Mouse (Mus musculus) thymus, postnatal 0 days (tissue): ENCODE results near the gene Ptgfrn. TPM values are rescaled to one million over a fixed set of nuclear protein-coding genes. Genes with fewer than 3 reads are reported as not detected.
A peak's percentile ranks its signal among the peaks of the same experiment; 100 is the strongest.

ENCODE experiments used
- DNase-seq: peaks from one replicate; pipeline ENCODE4 v3.0.0-alpha.2; 2015; ENCODE audit warnings: low spot score
- polyA plus RNA-seq: library from polyadenylated mRNA; unstranded; fragments of >200 nt; fragmentation: Nextera tagmentation; extraction: Ambion mirVana; gene quantifications from 2 replicates; pipeline ENCODE4 v1.2.1, GENCODE M21; 2015

Ptgfrn gene
- 1.1 and 1.7 TPM in 2 replicates for polyA plus RNA-seq

DNA sequence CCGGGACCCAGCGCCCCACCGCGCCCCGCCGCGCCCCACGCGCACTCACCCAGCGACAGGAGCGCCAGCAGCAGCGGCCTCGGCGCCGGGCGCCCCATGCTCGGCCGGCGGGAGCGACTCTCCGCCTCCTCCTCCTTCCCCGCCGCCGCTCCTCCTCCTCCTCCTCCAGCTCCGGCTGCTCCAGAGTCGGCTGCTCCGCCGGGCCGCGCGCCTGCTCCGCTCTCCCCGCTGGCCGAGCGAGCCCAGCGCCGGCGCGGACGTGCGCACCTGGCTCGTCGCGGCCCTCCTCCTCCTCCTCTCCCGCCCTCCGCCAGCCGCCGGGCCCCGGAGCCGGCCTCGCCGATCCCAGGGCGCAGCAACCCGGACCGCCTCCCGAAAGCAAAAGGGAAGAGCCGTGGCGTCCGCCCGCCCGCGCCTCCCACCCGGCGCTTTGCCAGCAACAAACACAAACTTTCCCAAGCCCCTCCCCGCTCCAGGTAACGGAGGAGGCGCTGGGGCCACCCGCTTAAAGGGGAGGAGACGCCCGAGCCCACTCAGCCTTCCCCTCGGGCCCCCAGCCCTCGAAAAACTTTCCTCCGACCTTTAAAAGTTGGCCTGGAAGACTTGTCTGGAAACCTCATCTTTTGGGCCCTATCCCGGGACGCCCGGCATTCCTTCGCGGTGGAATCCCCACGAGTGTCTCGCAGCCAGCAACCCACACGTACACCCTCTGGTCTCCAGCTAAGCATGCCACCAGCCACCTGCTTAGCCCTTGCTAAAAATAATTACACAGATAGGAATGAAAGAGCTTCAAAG, at the start of gene Ptgfrn:
Gene Ptgfrn, minus strand, starts transcription at position 236 of the 795 bp plus-strand sequence.
- DNase-seq = peak; percentile 44

DNA sequence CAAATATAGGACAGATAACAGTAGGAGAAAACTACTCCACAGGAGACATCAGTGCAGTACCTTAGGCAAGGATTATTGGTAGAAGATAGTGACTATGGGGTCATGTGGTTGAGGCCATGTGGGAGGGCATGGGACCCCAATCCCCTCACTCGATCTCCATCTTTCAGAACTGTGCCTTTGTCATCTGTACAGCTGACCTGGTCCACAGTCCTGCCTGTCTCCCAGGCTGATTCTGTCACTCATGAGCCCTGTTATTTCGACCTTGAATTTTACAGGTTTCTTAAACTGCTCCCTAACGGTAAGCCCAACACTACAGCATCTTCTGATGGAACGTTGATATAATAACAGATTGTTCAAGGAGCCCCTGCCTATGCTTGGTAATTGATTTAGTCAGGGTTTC, 49.6 kb upstream of the Ptgfrn start:
- no peak for DNase-seq

DNA sequence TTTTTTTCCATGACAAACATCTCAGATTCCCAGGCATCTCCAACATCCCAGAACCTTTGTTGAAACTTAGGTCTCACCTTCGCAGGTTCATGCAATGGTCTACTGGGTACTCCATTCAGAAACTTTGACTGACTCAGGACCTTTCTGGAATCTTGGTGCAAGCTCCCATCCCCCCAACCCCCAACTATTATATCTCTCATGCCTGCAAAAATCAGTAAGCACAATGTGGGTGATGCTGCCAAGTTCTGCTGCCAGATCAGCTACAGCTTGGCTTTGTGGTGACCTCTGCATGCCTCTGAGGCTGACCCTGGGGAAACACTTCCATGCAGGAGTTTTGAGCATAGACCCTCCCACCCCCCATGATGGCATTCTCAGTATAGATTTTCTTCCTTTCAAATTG, 44.0 kb upstream of the Ptgfrn start:
- no peak for DNase-seq

DNA sequence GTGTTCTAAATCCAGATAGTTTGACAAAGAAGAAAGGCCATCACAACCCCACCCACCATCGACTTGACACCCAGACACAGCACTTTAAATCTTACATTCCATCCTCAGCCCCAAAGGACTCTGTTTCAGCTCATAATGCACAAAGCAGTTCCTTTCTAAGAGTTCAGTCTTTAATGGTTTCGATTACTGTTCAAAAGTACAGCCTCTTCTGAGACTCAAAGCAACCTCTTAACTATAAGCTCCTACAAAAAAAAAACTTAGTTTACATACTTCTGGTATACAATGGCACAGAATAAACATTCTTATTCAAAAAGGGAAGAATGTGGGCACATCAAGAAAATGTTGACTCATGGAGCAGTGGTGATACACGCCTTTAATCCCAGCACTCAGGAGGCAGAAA, 43.3 kb upstream of the Ptgfrn start:
- no peak for DNase-seq

DNA sequence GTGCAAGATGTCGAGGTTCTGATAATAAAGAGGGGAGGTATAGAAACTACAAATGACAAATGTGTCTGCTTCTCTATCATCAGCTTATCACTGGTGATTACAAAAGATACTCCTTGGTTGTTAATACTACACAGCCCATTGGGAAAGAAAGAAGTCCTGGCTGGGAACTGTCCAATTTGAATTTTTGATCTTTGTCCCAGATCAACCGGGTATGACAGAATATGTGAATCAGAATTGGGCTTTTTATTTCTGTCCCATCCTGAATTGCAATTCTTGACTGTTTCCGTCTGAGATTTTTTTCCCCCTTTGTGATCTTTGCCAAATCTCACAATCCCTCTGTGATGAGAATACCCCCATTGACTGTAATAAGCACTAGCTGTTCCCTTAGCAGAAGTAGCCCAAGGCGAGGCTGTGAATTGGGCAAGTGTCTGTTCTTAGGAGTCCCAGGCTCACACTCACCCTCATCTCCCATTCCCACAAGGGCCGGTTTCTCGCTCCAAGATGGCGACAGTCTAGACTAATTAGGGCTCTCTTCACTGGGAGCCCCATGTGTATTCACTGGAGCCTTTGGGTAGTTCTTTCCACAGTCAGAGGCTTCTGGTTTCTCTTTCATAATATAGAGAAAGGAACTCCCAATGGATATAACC, 36.2 kb upstream of the Ptgfrn start:
- no peak for DNase-seq

DNA sequence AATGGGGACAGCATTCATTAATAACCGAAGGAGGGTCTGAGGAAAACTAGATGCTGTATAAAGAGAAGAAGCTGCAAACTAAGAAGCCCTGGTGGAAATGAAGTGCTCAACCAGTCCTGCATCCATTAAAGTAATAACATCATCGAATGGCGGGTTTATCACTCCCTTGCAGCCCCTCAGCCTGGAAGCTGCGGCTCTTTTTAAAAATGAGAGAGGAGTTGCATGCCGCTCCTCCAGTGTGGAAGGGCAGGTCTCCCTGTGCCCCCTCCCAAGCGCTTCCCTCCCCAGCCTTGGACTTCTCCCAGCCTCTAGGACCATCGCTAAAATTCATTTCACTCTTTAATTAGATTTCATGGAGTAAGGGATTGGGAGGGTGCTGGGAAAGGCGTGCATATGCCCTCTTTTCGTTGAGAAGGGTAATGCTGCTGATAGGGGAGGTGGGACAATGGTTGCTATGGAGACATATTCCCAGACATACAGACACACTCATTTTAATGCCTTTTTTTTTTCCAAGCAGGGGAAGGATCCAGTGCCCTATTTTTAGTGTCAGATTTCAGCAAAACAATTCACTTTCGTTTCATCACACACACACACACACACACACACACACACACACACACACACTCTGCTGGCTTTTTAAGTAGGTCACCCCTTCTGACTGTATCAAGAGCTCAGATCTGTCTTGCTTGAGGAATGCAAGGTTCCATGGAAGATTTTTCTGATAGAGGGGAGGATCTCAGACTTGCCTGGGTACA, 35.4 kb upstream of the Ptgfrn start:
- peak; percentile 51 for DNase-seq

DNA sequence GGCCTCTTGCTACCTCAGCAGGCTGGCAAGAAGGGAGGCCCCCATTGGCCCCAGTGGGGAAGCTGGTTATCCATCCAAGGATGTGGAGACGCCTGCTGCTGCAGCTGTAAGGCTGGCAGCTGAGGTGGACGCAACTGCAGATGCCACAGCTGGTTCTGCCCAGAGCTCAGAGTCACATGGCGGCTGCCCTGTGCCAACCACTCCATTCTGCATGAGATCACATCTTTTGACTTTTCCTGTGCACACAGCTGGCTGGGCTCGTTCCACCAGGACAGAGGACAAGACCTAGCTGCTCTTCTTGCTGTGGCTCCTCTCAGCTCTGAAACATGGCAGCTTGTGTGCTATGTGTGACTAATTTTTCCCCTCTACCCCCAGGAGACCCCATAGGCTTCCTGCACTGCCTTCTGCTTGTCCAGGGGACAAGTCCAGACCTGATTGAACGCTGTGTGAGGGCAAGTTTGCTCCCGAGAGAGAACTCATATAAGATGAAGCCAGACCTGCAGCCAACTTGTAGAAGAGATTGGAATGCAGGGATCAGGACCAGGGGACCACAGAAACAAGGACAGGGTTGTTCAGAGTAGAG, 34.4 kb upstream of the Ptgfrn start:
- peak; percentile 12 for DNase-seq

DNA sequence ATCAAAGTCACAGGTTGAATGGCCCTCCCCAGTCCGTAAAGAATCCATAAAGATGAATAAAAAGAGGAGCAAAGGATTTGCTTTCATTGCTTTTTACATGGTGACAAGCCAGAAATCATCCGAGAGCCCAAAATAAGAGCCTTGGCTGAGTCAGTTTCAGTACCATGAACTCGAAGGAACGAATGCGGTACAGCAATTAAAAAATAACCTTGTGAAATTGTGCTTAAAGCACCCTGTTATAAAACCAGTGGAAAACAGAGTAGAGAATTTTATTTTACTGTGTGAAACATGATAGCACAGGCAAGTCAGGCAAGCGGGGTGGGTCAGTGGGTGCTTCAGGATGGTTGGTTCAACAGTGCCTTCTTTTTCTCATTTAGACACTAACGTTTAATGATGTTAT, 33.4 kb upstream of the Ptgfrn start:
- DNase-seq = no peak

DNA sequence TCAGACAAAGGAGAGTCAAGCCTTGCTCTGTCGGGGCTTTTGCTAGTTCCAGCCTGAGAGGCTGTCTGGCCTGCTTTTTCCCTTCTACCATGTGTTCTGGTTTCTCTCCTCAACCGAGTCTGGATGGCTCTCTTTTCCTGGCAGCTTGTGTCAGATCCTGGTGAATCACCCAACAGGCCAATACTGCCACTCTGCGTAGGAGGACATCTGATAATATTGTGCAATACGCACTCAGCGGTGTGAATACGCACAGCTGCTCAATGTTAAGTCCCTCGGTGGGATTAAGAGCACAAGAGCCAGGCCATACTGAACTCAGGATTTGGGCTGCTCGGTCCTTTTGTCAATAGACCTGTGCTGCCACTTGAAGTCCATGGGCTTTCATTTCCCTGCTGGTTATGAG, 31.8 kb upstream of the Ptgfrn start:
- no peak for DNase-seq

DNA sequence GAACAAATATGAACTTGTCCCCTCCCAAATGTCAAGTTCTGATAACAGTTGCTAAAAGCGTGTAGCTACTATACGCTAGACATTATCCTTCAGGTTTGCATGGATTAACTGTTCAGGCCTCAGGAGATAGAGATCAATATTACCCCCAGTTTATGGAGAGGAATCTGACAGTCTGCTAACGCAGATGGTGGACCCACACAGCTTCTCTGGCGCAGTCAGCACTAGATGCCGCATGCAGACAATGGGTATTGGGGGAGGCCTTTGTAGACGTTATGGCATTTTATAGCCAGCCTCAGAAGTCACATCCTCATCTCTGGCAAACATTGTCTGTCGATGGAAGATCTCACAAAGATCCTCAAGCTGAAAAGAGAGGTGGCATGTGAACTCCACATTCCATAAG, 29.9 kb upstream of the Ptgfrn start:
- DNase-seq = no peak

DNA sequence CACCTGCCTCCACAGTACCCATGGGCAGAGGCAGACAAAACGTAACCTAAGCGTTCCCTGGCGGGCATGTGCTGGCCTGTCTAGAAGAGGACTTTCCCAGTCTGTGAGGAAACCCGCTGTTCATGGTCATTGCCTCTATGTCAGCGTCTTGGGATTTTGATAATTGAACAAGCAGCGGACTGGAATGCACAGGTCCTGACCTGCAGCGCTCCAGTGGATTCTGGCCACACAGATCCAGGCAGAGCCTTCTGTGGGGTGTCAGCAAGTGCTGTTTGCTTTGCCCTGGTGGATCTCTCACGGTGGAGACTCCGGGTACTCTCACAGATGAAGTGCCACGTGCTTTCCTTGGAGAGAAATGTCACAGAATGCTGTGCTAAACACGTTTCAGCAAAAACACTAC, 26.4 kb upstream of the Ptgfrn start:
- DNase-seq = no peak

DNA sequence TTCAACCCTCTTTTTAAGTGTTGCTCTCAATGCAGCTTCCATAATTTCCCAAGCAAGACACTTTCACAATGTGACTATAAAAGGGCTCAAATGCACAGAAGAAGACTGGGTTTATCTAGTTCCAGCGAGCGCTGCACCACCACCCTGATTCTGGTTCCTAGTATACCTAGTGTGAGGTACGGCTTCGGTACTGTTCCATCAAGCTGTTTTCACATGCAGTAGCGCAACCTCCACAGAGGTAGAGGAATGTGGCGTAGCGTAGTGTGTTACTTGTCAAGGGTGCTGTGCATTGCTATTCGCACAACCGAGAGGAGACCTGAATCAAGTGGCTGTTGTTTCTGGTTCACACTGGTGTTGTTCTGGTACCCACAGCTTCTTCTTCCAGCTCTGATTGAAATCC, 24.8 kb upstream of the Ptgfrn start:
- no peak for DNase-seq

DNA sequence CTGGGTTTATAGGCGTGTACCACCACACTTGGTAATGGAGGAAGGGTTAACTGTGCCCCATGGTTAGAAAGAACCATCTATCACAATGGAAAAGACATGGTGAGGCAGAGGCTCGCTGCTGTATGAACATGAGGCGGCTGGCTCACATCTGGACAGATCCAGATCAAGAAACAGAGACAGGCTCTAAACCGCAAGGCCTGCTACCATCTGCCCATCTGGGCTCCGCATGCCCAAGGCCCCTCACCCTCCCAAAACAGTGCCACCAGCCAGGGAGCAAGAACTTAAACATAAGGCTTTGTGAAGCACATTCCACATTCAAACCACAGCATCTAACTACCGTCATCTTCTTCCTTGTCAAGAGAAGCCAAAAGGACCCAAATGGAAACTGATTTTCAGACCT, 22.9 kb upstream of the Ptgfrn start:
- DNase-seq = no peak

DNA sequence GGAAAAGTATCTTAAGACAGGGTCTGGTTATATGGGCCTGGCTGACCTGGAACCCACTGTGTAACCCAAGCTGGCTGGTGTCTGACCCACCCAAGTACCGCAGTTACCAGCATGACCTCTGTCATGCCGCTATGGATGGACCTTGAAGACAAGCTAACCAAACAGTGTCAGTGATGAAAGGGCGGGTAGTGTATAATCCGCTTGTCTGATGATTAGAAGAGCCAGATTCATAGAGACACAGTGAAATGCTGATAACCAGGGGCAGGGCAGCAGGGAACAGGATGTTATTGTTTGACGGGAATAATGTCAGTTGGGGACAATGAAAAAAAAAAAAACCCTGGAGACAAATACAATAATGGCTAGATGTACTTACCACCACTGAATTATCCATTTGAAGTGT, 21.7 kb upstream of the Ptgfrn start:
- no peak for DNase-seq

DNA sequence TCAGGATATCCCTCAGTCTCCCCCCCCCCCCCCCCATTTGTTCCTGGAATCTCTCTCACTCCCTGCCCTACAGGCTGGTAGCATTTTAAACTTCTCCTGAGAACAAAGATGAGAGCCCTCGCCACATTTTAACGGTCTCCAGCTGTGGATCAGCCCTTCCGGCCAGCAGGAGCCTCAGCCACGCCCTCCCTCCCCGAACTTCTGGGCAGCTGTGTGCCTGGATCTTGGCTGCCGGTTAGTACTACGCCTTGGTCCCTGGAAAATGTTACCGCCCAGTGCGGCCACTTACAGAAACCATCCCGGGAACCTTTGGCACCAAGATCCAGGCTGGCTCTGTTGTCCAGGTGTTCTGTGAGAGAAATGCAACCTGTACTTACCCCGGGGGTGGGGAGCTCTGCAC, 20.4 kb upstream of the Ptgfrn start:
- DNase-seq = peak; percentile 57

DNA sequence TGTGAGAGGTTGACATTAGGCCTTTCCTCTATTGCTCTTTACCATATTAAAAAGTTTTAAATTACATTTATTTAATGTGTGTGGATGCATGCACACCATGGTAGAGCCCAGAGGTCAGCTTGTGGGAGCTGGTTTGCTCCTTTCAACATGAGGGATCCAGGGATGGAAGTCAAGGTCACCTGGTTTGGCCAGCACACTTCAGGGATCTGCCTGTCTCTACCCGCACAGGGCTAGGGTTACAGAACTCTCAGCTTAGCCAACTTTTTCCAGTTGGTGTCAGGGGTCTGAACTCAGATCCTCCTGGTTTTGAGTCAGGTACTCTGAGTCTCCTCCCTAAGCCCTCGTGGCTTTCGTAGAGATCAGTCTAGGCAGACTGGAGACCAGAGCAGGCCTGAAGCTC, 19.5 kb upstream of the Ptgfrn start:
- DNase-seq = no peak

DNA sequence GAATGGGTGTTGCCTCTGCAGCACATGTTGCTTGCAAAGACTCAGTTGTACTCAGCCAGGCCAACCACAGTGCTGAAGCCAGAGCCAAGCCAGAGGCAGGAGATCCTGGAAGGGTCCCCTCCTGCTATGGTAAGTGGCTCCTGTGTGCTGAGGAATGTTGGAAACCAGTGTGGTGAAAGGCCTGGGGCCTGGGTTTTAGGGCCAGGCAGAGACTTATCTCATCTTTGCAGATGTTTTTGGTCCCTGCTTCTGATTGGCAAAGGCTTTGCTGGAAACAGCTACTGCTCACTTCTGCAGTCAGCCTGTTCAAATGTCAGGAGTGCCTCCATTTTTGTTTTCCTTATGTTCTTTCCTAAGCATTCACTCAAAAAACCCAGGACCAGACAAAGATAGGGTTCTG, 19.0 kb upstream of the Ptgfrn start:
- no peak for DNase-seq

DNA sequence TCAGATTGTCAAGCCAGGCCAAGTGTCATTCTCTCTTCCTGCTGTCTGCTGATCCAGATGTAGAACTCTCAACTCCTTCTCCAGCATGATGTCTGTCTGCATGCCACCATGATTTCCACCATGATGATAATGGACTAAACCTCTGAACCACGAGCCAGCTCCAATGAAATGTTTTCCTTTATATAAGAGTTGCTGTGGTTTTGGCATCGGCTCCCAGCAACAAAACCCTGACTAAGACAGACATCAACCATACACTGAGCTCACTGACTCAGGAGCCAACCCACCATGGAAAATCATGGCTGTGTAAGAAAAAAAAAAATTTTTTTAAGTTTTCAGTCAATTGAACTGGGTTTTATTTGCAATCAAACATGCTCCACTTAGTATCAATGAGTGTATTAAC, 17.7 kb upstream of the Ptgfrn start:
- no peak for DNase-seq

DNA sequence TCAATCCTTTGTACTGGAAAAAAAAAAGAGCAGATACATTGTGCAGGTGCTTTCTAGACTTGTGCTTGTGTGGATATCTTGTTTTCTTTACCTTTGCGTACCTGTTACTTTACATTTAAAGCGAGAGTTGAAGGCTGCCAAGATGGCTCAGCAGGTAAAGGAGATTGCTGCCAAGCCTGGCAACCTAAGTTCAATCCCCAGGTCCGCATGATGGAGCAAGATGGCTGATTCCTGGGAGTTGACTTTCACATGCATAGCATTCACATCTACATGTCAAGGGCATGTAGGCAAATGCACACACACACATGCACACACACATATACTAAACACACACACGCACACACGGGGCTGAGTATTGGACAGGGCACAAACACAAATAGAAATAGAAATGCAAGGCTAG, 14.6 kb upstream of the Ptgfrn start:
- DNase-seq = no peak

DNA sequence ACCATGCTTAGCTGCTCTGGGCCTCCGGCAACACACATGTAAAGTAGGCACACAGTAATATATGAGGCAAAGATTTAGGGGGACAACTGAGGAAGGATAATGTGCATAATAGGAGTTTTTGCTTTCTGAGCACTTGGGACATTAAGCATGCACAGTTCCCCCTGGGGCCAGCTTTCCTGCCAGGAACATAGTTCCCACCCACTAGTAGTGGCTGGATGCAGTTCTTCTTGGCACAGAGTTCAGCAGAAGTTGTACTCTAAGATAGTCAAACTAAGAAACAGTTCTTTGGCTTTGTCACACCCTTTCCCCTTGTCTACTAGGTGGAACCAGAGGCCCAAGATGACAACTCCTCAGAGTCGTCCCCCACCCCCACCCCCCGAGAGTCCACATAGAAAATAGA, 12.4 kb upstream of the Ptgfrn start:
- no peak for DNase-seq

DNA sequence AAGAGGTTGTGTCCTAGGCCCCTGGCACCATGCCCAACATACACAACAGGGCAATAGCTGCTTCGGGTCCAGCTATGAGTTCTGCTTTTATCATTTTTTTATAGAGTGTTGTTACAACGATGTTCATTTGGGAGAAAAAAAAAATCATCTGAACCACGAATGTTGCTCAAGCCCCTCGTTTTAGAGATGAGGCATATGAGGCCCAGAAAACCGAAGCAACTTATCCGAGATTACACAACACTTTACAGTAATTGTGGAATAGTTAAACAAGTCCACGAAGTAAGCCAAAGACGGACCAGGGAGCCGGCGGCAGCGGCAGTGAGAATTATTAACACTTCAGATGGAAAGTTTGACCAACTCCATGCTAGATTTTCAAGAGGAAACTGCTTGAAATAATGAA, 7.7 kb upstream of the Ptgfrn start:
- DNase-seq = no peak

DNA sequence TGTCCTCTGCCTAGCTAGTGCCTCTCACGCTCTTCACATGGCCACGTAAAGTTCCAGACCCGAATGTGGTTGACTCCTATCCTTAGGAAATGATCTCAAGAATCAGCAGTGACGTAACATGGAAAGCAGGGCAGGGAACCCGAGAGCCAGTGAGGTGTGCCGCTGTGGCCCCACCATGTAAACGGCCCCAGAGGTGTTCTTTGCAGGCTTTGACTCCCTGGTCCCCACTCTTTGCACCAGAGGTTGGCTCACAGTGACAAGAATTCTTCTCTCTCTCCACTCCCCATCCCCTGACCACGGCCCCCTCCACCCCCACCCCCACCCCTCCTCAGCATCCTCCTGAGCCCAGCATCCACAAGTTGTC, 7.3 kb upstream of the Ptgfrn start:
- DNase-seq = no peak
